Mouse (Mus musculus) spleen, postnatal 0 days (tissue): ENCODE data around the gene Olfr136. TPM values are rescaled to one million over a fixed set of nuclear protein-coding genes. Genes with fewer than 3 reads are reported as not detected.

ENCODE experiments used
- polyA plus RNA-seq: library from polyadenylated mRNA; unstranded; fragments of >200 nt; fragmentation: Nextera tagmentation; extraction: Ambion mirVana; gene quantifications from 2 replicates; pipeline ENCODE4 v1.2.1, GENCODE M21; 2015

The Olfr136 gene
- polyA plus RNA-seq = not detected in 2 replicates

DNA sequence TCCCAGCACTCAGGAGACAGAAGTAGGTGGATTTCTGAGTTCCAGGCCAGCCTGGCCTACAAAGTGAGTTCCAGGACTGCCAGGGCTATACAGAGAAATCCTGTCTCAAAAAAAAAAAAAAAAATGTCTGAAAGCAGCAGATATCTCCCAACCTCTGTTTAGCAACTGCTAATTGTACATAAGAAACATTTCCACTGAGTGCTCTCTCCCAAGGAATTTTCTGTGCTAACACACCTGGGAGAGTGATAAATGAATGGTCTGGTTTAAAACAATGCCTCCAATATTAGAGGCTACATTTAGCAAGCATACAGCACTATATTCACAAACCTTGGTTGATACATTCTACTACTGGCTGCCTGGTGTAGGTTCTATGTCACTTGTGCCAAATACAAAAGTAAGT lies at the start of gene Olfr136:
Olfr136 (plus strand) TSS at position 301 of the 400 bp plus-strand sequence.

DNA sequence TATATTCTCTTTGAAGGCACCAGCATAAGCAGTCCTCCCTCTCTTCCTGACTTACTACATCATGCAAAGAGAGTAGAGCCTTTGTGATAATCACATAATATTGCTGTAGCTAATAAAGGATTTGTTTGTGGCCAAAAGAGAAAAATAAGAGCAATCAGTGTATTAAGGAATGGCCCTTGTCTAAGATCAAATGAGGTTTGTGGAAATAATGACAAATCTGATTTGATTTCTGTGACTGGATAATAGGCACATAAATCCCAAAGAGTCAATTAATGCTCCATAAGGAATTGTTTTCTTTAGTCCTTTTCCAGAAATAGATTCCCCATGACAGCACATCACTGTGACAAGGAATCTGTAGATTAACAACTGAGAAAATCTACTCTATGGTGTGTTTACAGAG lies 22.2 kb upstream of the Olfr136 start, which contains the start of gene Olfr137:
Olfr137 (minus strand) TSS at position 101 of the 400 bp plus-strand sequence.

Other genes starting within 250 kb of the Olfr136 start
- gene Olfr131, start 241.1 kb upstream of the Olfr136 start, polyA plus RNA-seq = not detected in 2 replicates
- not detected in 2 replicates for gene Olfr132, start 195.3 kb upstream of the Olfr136 start, polyA plus RNA-seq
- not detected in 2 replicates for gene Olfr133, start 184.6 kb upstream of the Olfr136 start, polyA plus RNA-seq
- not detected in 2 replicates for gene Olfr134, start 158.4 kb upstream of the Olfr136 start, polyA plus RNA-seq
- gene Olfr135, start 125.5 kb upstream of the Olfr136 start, polyA plus RNA-seq = not detected in 2 replicates
- gene Olfr138, start 68.8 kb upstream of the Olfr136 start, polyA plus RNA-seq = not detected in 2 replicates
- gene Olfr137, start 22.3 kb upstream of the Olfr136 start, polyA plus RNA-seq = not detected in 2 replicates
- not detected in 2 replicates for gene Esp36, start 90.4 kb downstream of the Olfr136 start, polyA plus RNA-seq
- gene Esp34, start 224.4 kb downstream of the Olfr136 start, polyA plus RNA-seq = not detected in 2 replicates